Mouse (Mus musculus) 3T3-L1 (cell line): ENCODE measurements around the gene Cpsf3.

ENCODE experiments used
- DNase-seq: peaks from one replicate; pipeline ENCODE4 v3.0.0-alpha.2; 2015; ENCODE audit warnings: low read depth, low spot score

The Cpsf3 gene

GRCm38 (mm10) chr12:21284761-21285441 is at the start of gene Cpsf3:
Gene Cpsf3 (plus strand): TSS chr12:21285391.
- DNase-seq: peak; percentile 46

GRCm38 (mm10) chr12:21241965-21242364 is 43.2 kb upstream of the Cpsf3 start:
- DNase-seq: no peak

GRCm38 (mm10) chr12:21244375-21244960 is 40.7 kb upstream of the Cpsf3 start:
- DNase-seq: no peak

- DNase-seq: no peak
Observed at GRCm38 (mm10) chr12:21247711-21248392, 37.3 kb upstream of the Cpsf3 start.

GRCm38 (mm10) chr12:21260494-21261256 is 24.5 kb upstream of the Cpsf3 start:
- DNase-seq: peak; percentile 45

- DNase-seq: no peak
Observed at GRCm38 (mm10) chr12:21261521-21261920, 23.7 kb upstream of the Cpsf3 start.

GRCm38 (mm10) chr12:21263256-21263655 is 21.9 kb upstream of the Cpsf3 start:
- no peak for DNase-seq

GRCm38 (mm10) chr12:21264241-21264640 is 20.9 kb upstream of the Cpsf3 start:
- peak; percentile 25 for DNase-seq

GRCm38 (mm10) chr12:21264970-21265369 is 20.2 kb upstream of the Cpsf3 start:
- DNase-seq: no peak

- no peak for DNase-seq
Observed at GRCm38 (mm10) chr12:21265501-21265900, 19.7 kb upstream of the Cpsf3 start.

- DNase-seq: peak; percentile 69
Observed at GRCm38 (mm10) chr12:21265946-21266783, 19.0 kb upstream of the Cpsf3 start.

- DNase-seq: no peak
Observed at GRCm38 (mm10) chr12:21266784-21267098, 18.4 kb upstream of the Cpsf3 start.

- DNase-seq: no peak
Observed at GRCm38 (mm10) chr12:21268083-21268616, 17.0 kb upstream of the Cpsf3 start.

- peak; percentile 47 for DNase-seq
Observed at GRCm38 (mm10) chr12:21274446-21274845, 10.7 kb upstream of the Cpsf3 start.

GRCm38 (mm10) chr12:21277352-21277864 is 7.8 kb upstream of the Cpsf3 start:
- DNase-seq: peak; percentile 34

- DNase-seq: peak; percentile 68
Observed at GRCm38 (mm10) chr12:21285508-21286242, 484 bp downstream of the Cpsf3 start.

- DNase-seq: peak; percentile 99
Observed at GRCm38 (mm10) chr12:21286243-21286622, 1.0 kb downstream of the Cpsf3 start, which contains the start of gene Itgb1bp1. Gene Itgb1bp1 (minus strand): TSS chr12:21286284.

GRCm38 (mm10) chr12:21286712-21287650 is 1.8 kb downstream of the Cpsf3 start:
- peak; percentile 46 for DNase-seq
